Mouse (Mus musculus) midbrain, embryonic 10.5 days (tissue): ENCODE results near the gene Fancd2. TPM values are rescaled to one million over a fixed set of nuclear protein-coding genes. Genes with fewer than 3 reads are reported as not detected.

Source experiments
- DNase-seq: peaks from one replicate; pipeline ENCODE4 v3.0.0-alpha.2; 2017; ENCODE audit warnings: low spot score
- H3K27ac ChIP-seq: fragments of 300-500 bp; sonication (generic); replicated peaks from 2 replicates; pipeline ENCODE4 v1.5.1; 2016; ENCODE audit warnings: mild to moderate bottlenecking
- H3K27me3 ChIP-seq: fragments of 300-500 bp; sonication (generic); 2 replicates; pipeline ENCODE4 v1.6.1; 2016; ENCODE audit warnings: low read depth, mild to moderate bottlenecking; ENCODE audit not compliant: poor library complexity, severe bottlenecking
- H3K36me3 ChIP-seq: fragments of 300-500 bp; sonication (generic); 2 replicates; pipeline ENCODE4 v1.6.1; 2016; ENCODE audit warnings: mild to moderate bottlenecking, moderate library complexity
- H3K4me1 ChIP-seq: fragments of 300-500 bp; sonication (generic); 2 replicates; pipeline ENCODE4 v1.6.1; 2016
- H3K4me3 ChIP-seq: fragments of 300-500 bp; sonication (generic); 2 replicates; pipeline ENCODE4 v1.5.1; 2016; ENCODE audit warnings: mild to moderate bottlenecking, moderate library complexity
- H3K9me3 ChIP-seq: fragments of 300-500 bp; sonication (generic); replicated peaks from 2 replicates; pipeline ENCODE4 v1.6.1; 2016; ENCODE audit warnings: mild to moderate bottlenecking
- WGBS: fragments of 180-500 bp; shearing (Covaris S2); methylation state at CpG from one replicate; pipeline ENCODE4 v1.1.7; 2016; 5-methylcytosine and 5-hydroxymethylcytosine counted together
- polyA plus RNA-seq: library from polyadenylated mRNA; unstranded; fragments of >200 nt; fragmentation: Nextera tagmentation; extraction: Ambion mirVana; gene quantifications from 2 replicates; pipeline ENCODE4 v1.2.1, GENCODE M21; 2016

Fancd2 gene
- polyA plus RNA-seq, 1 experiment from 2014 or later: 18.2 TPM

- Histone ChIP-seq H3K27ac (no peak overlapping the region), H3K27me3 (no peaks in the 10 kb centered on the region), H3K4me3 (no peak overlapping the region), H3K4me1 (no peaks in the 10 kb centered on the region), H3K36me3 (peaks cover 63% of the 10 kb centered on the region), H3K9me3 (no peaks in the 10 kb centered on the region)
- WGBS: 94% methylated on average over 10 of the region's 12 CpGs
- no peak for DNase-seq
These were observed 12.5 kb downstream of the Fancd2 start for GRCm38 (mm10) chr6:113543906-113544481.

GRCm38 (mm10) chr6:113559736-113560135 lies 28.3 kb downstream of the Fancd2 start:
- 76% methylated on average over 6 of the region's 6 CpGs for WGBS
- Histone ChIP-seq H3K9me3 (no peaks in the 10 kb centered on the region), H3K4me3 (no peak overlapping the region), H3K27ac (no peak overlapping the region), H3K36me3 (peaks cover 83% of the 10 kb centered on the region), H3K4me1 (no peaks in the 10 kb centered on the region), H3K27me3 (no peaks in the 10 kb centered on the region)
- no peak for DNase-seq

- WGBS: 93% methylated on average over 1 of the region's 1 CpGs
- Histone ChIP-seq H3K36me3 (peaks cover 95% of the 10 kb centered on the region), H3K27me3 (no peaks in the 10 kb centered on the region), H3K9me3 (no peaks in the 10 kb centered on the region), H3K4me1 (no peaks in the 10 kb centered on the region), H3K27ac (no peak overlapping the region), H3K4me3 (no peak overlapping the region)
- DNase-seq: no peak
These were observed 33.1 kb downstream of the Fancd2 start for GRCm38 (mm10) chr6:113564557-113564956.

- Histone ChIP-seq H3K9me3 (no peaks in the 10 kb centered on the region), H3K27ac (no peak overlapping the region), H3K4me3 (no peak overlapping the region), H3K36me3 (peaks cover 83% of the 10 kb centered on the region), H3K4me1 (no peaks in the 10 kb centered on the region), H3K27me3 (no peaks in the 10 kb centered on the region)
- DNase-seq: no peak
- WGBS: 98% methylated on average over 6 of the region's 6 CpGs
These were observed 44.6 kb downstream of the Fancd2 start for GRCm38 (mm10) chr6:113576044-113576443.

GRCm38 (mm10) chr6:113579306-113579705 lies 47.8 kb downstream of the Fancd2 start:
- Histone ChIP-seq H3K4me3 (no peak overlapping the region), H3K9me3 (no peaks in the 10 kb centered on the region), H3K27me3 (no peaks in the 10 kb centered on the region), H3K4me1 (no peaks in the 10 kb centered on the region), H3K27ac (no peak overlapping the region), H3K36me3 (peaks cover 83% of the 10 kb centered on the region)
- 93% methylated on average over 3 of the region's 3 CpGs for WGBS
- DNase-seq: no peak

GRCm38 (mm10) chr6:113583023-113583422 lies 51.5 kb downstream of the Fancd2 start:
- H3K27me3 ChIP-seq: no peaks in the 10 kb centered on the region
- H3K27ac ChIP-seq: no peak overlapping the region
- peaks cover 74% of the 10 kb centered on the region for H3K36me3 ChIP-seq
- H3K9me3 ChIP-seq: no peaks in the 10 kb centered on the region
- 94% methylated on average over 4 of the region's 4 CpGs for WGBS
- no peak overlapping the region for H3K4me3 ChIP-seq
- no peaks in the 10 kb centered on the region for H3K4me1 ChIP-seq
- no peak for DNase-seq

GRCm38 (mm10) chr6:113585065-113585464 lies 53.6 kb downstream of the Fancd2 start:
- no peak for DNase-seq
- no peak overlapping the region for H3K27ac ChIP-seq
- H3K4me3 ChIP-seq: no peak overlapping the region
- H3K36me3 ChIP-seq: peaks cover 66% of the 10 kb centered on the region
- 93% methylated on average over 5 of the region's 5 CpGs for WGBS
- no peaks in the 10 kb centered on the region for H3K27me3 ChIP-seq
- H3K4me1 ChIP-seq: no peaks in the 10 kb centered on the region
- H3K9me3 ChIP-seq: no peaks in the 10 kb centered on the region

GRCm38 (mm10) chr6:113586466-113587183 lies 55.1 kb downstream of the Fancd2 start:
- Histone ChIP-seq H3K27me3 (no peaks in the 10 kb centered on the region), H3K4me1 (no peaks in the 10 kb centered on the region), H3K27ac (no peak overlapping the region), H3K9me3 (no peaks in the 10 kb centered on the region), H3K4me3 (no peak overlapping the region), H3K36me3 (peaks cover 56% of the 10 kb centered on the region)
- no peak for DNase-seq
- 83% methylated on average over 5 of the region's 5 CpGs for WGBS

GRCm38 (mm10) chr6:113592637-113593036 lies 61.2 kb downstream of the Fancd2 start:
- Histone ChIP-seq H3K4me3 (no peak overlapping the region), H3K36me3 (peaks cover 36% of the 10 kb centered on the region), H3K27me3 (no peaks in the 10 kb centered on the region), H3K9me3 (no peaks in the 10 kb centered on the region), H3K27ac (no peak overlapping the region), H3K4me1 (no peaks in the 10 kb centered on the region)
- no peak for DNase-seq
- 90% methylated on average over 2 of the region's 2 CpGs for WGBS

GRCm38 (mm10) chr6:113597945-113598344 lies 66.5 kb downstream of the Fancd2 start:
- H3K4me3 ChIP-seq: no peak overlapping the region
- H3K4me1 ChIP-seq: peaks cover 10% of the 10 kb centered on the region
- H3K9me3 ChIP-seq: no peaks in the 10 kb centered on the region
- H3K27me3 ChIP-seq: no peaks in the 10 kb centered on the region
- peaks cover 26% of the 10 kb centered on the region for H3K36me3 ChIP-seq
- WGBS: 94% methylated on average over 4 of the region's 4 CpGs
- H3K27ac ChIP-seq: no peak overlapping the region
- no peak for DNase-seq

GRCm38 (mm10) chr6:113599833-113600232 lies 68.4 kb downstream of the Fancd2 start:
- H3K27ac ChIP-seq: no peak overlapping the region; the same call in 1 of the 2 replicates
- H3K9me3 ChIP-seq: no peaks in the 10 kb centered on the region
- no peak overlapping the region for H3K4me3 ChIP-seq
- peaks cover 14% of the 10 kb centered on the region for H3K4me1 ChIP-seq
- WGBS: 75% methylated on average over 5 of the region's 5 CpGs
- H3K36me3 ChIP-seq: peaks cover 19% of the 10 kb centered on the region
- DNase-seq: no peak
- no peaks in the 10 kb centered on the region for H3K27me3 ChIP-seq

GRCm38 (mm10) chr6:113600543-113601139 lies 69.2 kb downstream of the Fancd2 start, which contains the start of gene Fancd2os:
Fancd2os (minus strand) TSS chr6:113600715.
- peaks cover 20% of the 10 kb centered on the region for H3K4me1 ChIP-seq
- WGBS: 41% methylated on average over 23 of the region's 23 CpGs
- H3K9me3 ChIP-seq: no peaks in the 10 kb centered on the region
- H3K36me3 ChIP-seq: peaks cover 15% of the 10 kb centered on the region
- H3K27ac ChIP-seq: peak within 1 kb of the TSS; percentile 4
- H3K27me3 ChIP-seq: no peaks in the 10 kb centered on the region
- DNase-seq: peak; percentile 53
- no peak within 1 kb of the TSS for H3K4me3 ChIP-seq

- Histone ChIP-seq H3K27me3 (no peaks in the 10 kb centered on the region), H3K4me3 (no peak overlapping the region), H3K4me1 (peaks cover 29% of the 10 kb centered on the region), H3K36me3 (peaks cover 20% of the 10 kb centered on the region), H3K9me3 (no peaks in the 10 kb centered on the region), H3K27ac (no peak overlapping the region)
- DNase-seq: no peak
- WGBS: 94% methylated on average over 6 of the region's 6 CpGs
These were observed 71.3 kb downstream of the Fancd2 start for GRCm38 (mm10) chr6:113602821-113603220.
